Mouse (Mus musculus) forebrain, embryonic 10.5 days (tissue): ENCODE results near the gene Atp9a. TPM values are rescaled to one million over a fixed set of nuclear protein-coding genes. Genes with fewer than 3 reads are reported as not detected.

Source experiments
- DNase-seq: peaks from one replicate; pipeline ENCODE4 v3.0.0-alpha.2; 2017; ENCODE audit warnings: low spot score; ENCODE audit errors: extremely low spot score
- H3K27ac ChIP-seq: fragments of 300-500 bp; sonication (generic); 2 replicates; pipeline ENCODE4 v1.5.1; 2016; ENCODE audit warnings: mild to moderate bottlenecking
- H3K27me3 ChIP-seq: fragments of 300-500 bp; sonication (generic); 2 replicates; pipeline ENCODE4 v1.6.1; 2016; ENCODE audit warnings: mild to moderate bottlenecking; ENCODE audit not compliant: poor library complexity, severe bottlenecking
- H3K36me3 ChIP-seq: fragments of 300-500 bp; sonication (generic); replicated peaks from 2 replicates; pipeline ENCODE4 v1.6.1; 2016; ENCODE audit warnings: mild to moderate bottlenecking, moderate library complexity
- H3K4me1 ChIP-seq: fragments of 300-500 bp; sonication (generic); 2 replicates; pipeline ENCODE4 v1.6.1; 2016
- H3K4me3 ChIP-seq: fragments of 300-500 bp; sonication (generic); 2 replicates; pipeline ENCODE4 v1.5.1; 2016; ENCODE audit warnings: mild to moderate bottlenecking, moderate library complexity
- H3K9me3 ChIP-seq: fragments of 300-500 bp; sonication (generic); 2 replicates; pipeline ENCODE4 v1.6.1; 2016; ENCODE audit warnings: mild to moderate bottlenecking, moderate library complexity
- WGBS: fragments of 180-500 bp; shearing (Covaris S2); methylation state at CpG from one replicate; pipeline ENCODE4 v1.1.7; 2016; 5-methylcytosine and 5-hydroxymethylcytosine counted together
- polyA plus RNA-seq: library from polyadenylated mRNA; unstranded; fragments of >200 nt; fragmentation: Nextera tagmentation; extraction: Ambion mirVana; gene quantifications from 2 replicates; pipeline ENCODE4 v1.2.1, GENCODE M21; 2016

Gene Atp9a
- polyA plus RNA-seq, 1 experiment from 2014 or later: 8.7 TPM

GRCm38 (mm10) chr2:168729736-168730135, 12.5 kb downstream of the Atp9a start:
- Histone ChIP-seq H3K27ac (no peak overlapping the region), H3K36me3 (no peaks in the 10 kb centered on the region), H3K9me3 (no peaks in the 10 kb centered on the region), H3K4me3 (no peak overlapping the region), H3K27me3 (no peaks in the 10 kb centered on the region), H3K4me1 (peaks cover 48% of the 10 kb centered on the region)
- WGBS: 82% methylated on average over 12 of the region's 12 CpGs
- no peak for DNase-seq

- 0 out of 2 replicates have a peak overlapping the region, but pooled peaks have one; percentile 25 for H3K27ac ChIP-seq
Measured at GRCm38 (mm10) chr2:168728045-168728444, 14.2 kb downstream of the Atp9a start.

GRCm38 (mm10) chr2:168726007-168726406, 16.2 kb downstream of the Atp9a start:
- WGBS: 66% methylated on average over 6 of the region's 6 CpGs

More at GRCm38 (mm10) chr2:168728045-168728444, 14.2 kb downstream of the Atp9a start:
- Histone ChIP-seq H3K4me3 (no peak overlapping the region), H3K36me3 (no peaks in the 10 kb centered on the region), H3K27me3 (no peaks in the 10 kb centered on the region), H3K9me3 (no peaks in the 10 kb centered on the region), H3K4me1 (peaks cover 41% of the 10 kb centered on the region)
- no peak for DNase-seq
- 89% methylated on average over 12 of the region's 12 CpGs for WGBS

GRCm38 (mm10) chr2:168721313-168721712, 20.9 kb downstream of the Atp9a start:
- no peaks in the 10 kb centered on the region for H3K27me3 ChIP-seq
- no peak overlapping the region for H3K27ac ChIP-seq
- no peak overlapping the region for H3K4me3 ChIP-seq
- peaks cover 27% of the 10 kb centered on the region for H3K4me1 ChIP-seq
- 93% methylated on average over 14 of the region's 14 CpGs for WGBS
- no peak for DNase-seq
- H3K9me3 ChIP-seq: no peaks in the 10 kb centered on the region
- H3K36me3 ChIP-seq: no peaks in the 10 kb centered on the region

More at GRCm38 (mm10) chr2:168726007-168726406, 16.2 kb downstream of the Atp9a start:
- Histone ChIP-seq H3K4me3 (no peak overlapping the region), H3K27ac (0 out of 2 replicates have a peak overlapping the region, but pooled peaks have one; percentile 25), H3K9me3 (no peaks in the 10 kb centered on the region), H3K36me3 (no peaks in the 10 kb centered on the region), H3K4me1 (peaks cover 31% of the 10 kb centered on the region), H3K27me3 (no peaks in the 10 kb centered on the region)
- DNase-seq: peak; percentile 59

GRCm38 (mm10) chr2:168719742-168720141, 22.5 kb downstream of the Atp9a start:
- Histone ChIP-seq H3K27ac (no peak overlapping the region), H3K9me3 (no peaks in the 10 kb centered on the region), H3K4me1 (peaks cover 18% of the 10 kb centered on the region), H3K36me3 (no peaks in the 10 kb centered on the region), H3K4me3 (no peak overlapping the region), H3K27me3 (no peaks in the 10 kb centered on the region)
- 76% methylated on average over 4 of the region's 4 CpGs for WGBS
- DNase-seq: no peak

- Histone ChIP-seq H3K27me3 (no peaks in the 10 kb centered on the region), H3K36me3 (no peaks in the 10 kb centered on the region), H3K4me3 (no peak overlapping the region), H3K9me3 (no peaks in the 10 kb centered on the region), H3K4me1 (peaks cover 18% of the 10 kb centered on the region), H3K27ac (no peak overlapping the region)
- no peak for DNase-seq
- WGBS: 81% methylated on average over 10 of the region's 10 CpGs
Measured at GRCm38 (mm10) chr2:168718735-168719134, 23.5 kb downstream of the Atp9a start.

GRCm38 (mm10) chr2:168718267-168718666, 23.9 kb downstream of the Atp9a start:
- 85% methylated on average over 2 of the region's 2 CpGs for WGBS

GRCm38 (mm10) chr2:168712199-168713176, 29.7 kb downstream of the Atp9a start:
- no peak overlapping the region for H3K4me3 ChIP-seq
- no peaks in the 10 kb centered on the region for H3K36me3 ChIP-seq
- no peaks in the 10 kb centered on the region for H3K27me3 ChIP-seq
- no peaks in the 10 kb centered on the region for H3K9me3 ChIP-seq
- H3K27ac ChIP-seq: peak overlapping the region; percentile 32; the same call in 1 of the 2 replicates
- H3K4me1 ChIP-seq: peaks cover 19% of the 10 kb centered on the region
- DNase-seq: no peak
- WGBS: 84% methylated on average over 20 of the region's 20 CpGs

More at GRCm38 (mm10) chr2:168718267-168718666, 23.9 kb downstream of the Atp9a start:
- Histone ChIP-seq H3K9me3 (no peaks in the 10 kb centered on the region), H3K27me3 (no peaks in the 10 kb centered on the region), H3K27ac (no peak overlapping the region), H3K36me3 (no peaks in the 10 kb centered on the region), H3K4me1 (peaks cover 18% of the 10 kb centered on the region), H3K4me3 (no peak overlapping the region)
- no peak for DNase-seq

GRCm38 (mm10) chr2:168710979-168711378, 31.2 kb downstream of the Atp9a start:
- 88% methylated on average over 3 of the region's 3 CpGs for WGBS
- Histone ChIP-seq H3K4me3 (no peak overlapping the region), H3K4me1 (peaks cover 12% of the 10 kb centered on the region), H3K36me3 (peaks cover 2% of the 10 kb centered on the region), H3K9me3 (no peaks in the 10 kb centered on the region), H3K27ac (no peak overlapping the region), H3K27me3 (no peaks in the 10 kb centered on the region)
- DNase-seq: no peak

- peaks cover 5% of the 10 kb centered on the region for H3K36me3 ChIP-seq
- H3K27ac ChIP-seq: no peak overlapping the region
- 56% methylated on average over 9 of the region's 9 CpGs for WGBS
- DNase-seq: no peak
- no peaks in the 10 kb centered on the region for H3K27me3 ChIP-seq
- H3K4me3 ChIP-seq: no peak overlapping the region
- peaks cover 11% of the 10 kb centered on the region for H3K4me1 ChIP-seq
- no peaks in the 10 kb centered on the region for H3K9me3 ChIP-seq
Measured at GRCm38 (mm10) chr2:168707766-168708165, 34.4 kb downstream of the Atp9a start.

GRCm38 (mm10) chr2:168702266-168702665, 39.9 kb downstream of the Atp9a start:
- Histone ChIP-seq H3K4me1 (peaks cover 12% of the 10 kb centered on the region; the same call in 1 of the 2 replicates), H3K27me3 (no peaks in the 10 kb centered on the region), H3K9me3 (peaks cover 6% of the 10 kb centered on the region; the same call in 1 of the 2 replicates), H3K27ac (peak overlapping the region; percentile 58), H3K4me3 (no peak overlapping the region), H3K36me3 (peaks cover 15% of the 10 kb centered on the region)
- no peak for DNase-seq
- 66% methylated on average over 13 of the region's 13 CpGs for WGBS

GRCm38 (mm10) chr2:168695027-168695403, 47.2 kb downstream of the Atp9a start:
- Histone ChIP-seq H3K27ac (peak overlapping the region; percentile 82), H3K27me3 (no peaks in the 10 kb centered on the region), H3K4me1 (peaks cover 30% of the 10 kb centered on the region), H3K36me3 (peaks cover 9% of the 10 kb centered on the region), H3K4me3 (peak overlapping the region; percentile 36; the same call in 1 of the 2 replicates), H3K9me3 (0 out of 2 replicates have a peak, but pooled peaks cover 9% of the 10 kb centered on the region)
- WGBS: 90% methylated on average over 7 of the region's 7 CpGs
- no peak for DNase-seq
